Comparison of ENCODE assay signal across 22 mouse cellular contexts in the genomic region with DNA sequence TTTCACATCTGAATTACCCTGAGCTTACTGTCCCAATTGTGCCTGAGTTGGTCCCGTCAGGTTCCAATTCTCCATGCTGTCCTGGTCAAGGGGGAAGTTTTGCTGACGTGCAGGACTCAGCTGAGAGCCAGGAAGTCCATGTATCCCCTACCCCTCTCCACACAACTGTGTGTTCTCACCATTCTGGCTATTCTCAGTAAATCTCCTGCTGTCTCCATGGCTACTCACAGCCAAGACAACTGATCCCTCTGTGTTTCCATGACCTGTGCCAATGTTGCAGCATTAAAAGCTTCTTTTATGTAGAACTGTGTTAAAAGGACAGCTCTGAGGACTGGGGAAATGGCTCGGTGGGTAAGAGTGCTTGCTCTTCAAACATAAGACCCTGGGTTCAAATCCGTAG.
DNase-seq lines count a peak whose midpoint lies in the region; ATAC-seq lines count a peak whose summit lies in the region.
"Had no signal": no experiment of that assay in that cellular context is flagged by ENCODE, and none has a peak within 500 bp of the region (broad histone marks: within the 10 kb centered on the region; RNA-seq: fewer than 3 reads in every experiment).

No protein-coding gene starts in this region.

- H3K27me3 ChIP-seq in hindbrain, embryonic 16.5 days (replicated peaks; ENCODE audit: control insufficient read depth, insufficient read depth, low read length): no peaks in the 10 kb centered on the region
- no peaks in the 10 kb centered on the region for H3K27me3 ChIP-seq in hindbrain, embryonic 12.5 days
- H3K27me3 ChIP-seq in midbrain, embryonic 16.5 days (ENCODE audit: control insufficient read depth, insufficient read depth, low read depth, low read length): no peaks in the 10 kb centered on the region
- no peaks in the 10 kb centered on the region for H3K27me3 ChIP-seq in midbrain, embryonic 11.5 days (ENCODE audit: control insufficient read depth, insufficient read depth, low read length)
- H3K27me3 ChIP-seq: heart, embryonic 15.5 days; kidney, embryonic 15.5 days; neural tube, embryonic 13.5 days had no signal

- peaks cover 5% of the 10 kb centered on the region; the same call in 1 of the 2 replicates for H3K4me1 ChIP-seq in hindbrain, embryonic 16.5 days (ENCODE audit: control insufficient read depth, insufficient read depth, low read depth, low read length)
- H3K4me1 ChIP-seq in hindbrain, embryonic 12.5 days: no peaks in the 10 kb centered on the region
- peaks cover 7% of the 10 kb centered on the region for H3K4me1 ChIP-seq in midbrain, embryonic 16.5 days (ENCODE audit: control insufficient read depth, insufficient read depth, low read length)
- no peaks in the 10 kb centered on the region for H3K4me1 ChIP-seq in midbrain, embryonic 11.5 days (ENCODE audit: control insufficient read depth, insufficient read depth, low read length)
- H3K4me1 ChIP-seq: heart, embryonic 15.5 days; kidney, embryonic 15.5 days; neural tube, embryonic 13.5 days had no signal

- H3K9ac ChIP-seq in hindbrain, embryonic 16.5 days (ENCODE audit: low read depth, low read length): no peak overlapping the region
- no peak overlapping the region for H3K9ac ChIP-seq in hindbrain, embryonic 12.5 days
- no peak overlapping the region for H3K9ac ChIP-seq in midbrain, embryonic 16.5 days (ENCODE audit: low read depth, low read length)
- H3K9ac ChIP-seq in midbrain, embryonic 11.5 days (ENCODE audit: low read length): no peak overlapping the region
- H3K9ac ChIP-seq: heart, embryonic 15.5 days; kidney, embryonic 15.5 days; neural tube, embryonic 13.5 days had no signal

- ATAC-seq in hindbrain, embryonic 16.5 days: peak; percentile 90
- no peak for ATAC-seq in hindbrain, embryonic 12.5 days (ENCODE audit: low FRiP score)
- peak; percentile 71; the same call in 1 of the 2 replicates for ATAC-seq in midbrain, embryonic 16.5 days
- ATAC-seq in midbrain, embryonic 11.5 days (ENCODE audit: low FRiP score): no peak
- ATAC-seq: activated CD4-positive, CD25-positive, alpha-beta regulatory T cell, adult 4 months; intestine, postnatal 0 days; lung, postnatal 0 days had no signal

- DNase-seq in cerebellum, postnatal 10 days: peak; percentile 25 to 37
- no peak for DNase-seq in cerebellum, postnatal 4 days (ENCODE audit: low spot score in 2 of 2)
- DNase-seq in midbrain, embryonic 11.5 days (ENCODE audit: low spot score, missing footprints): no peak
- no peak for DNase-seq in ovary, postnatal 14 days (ENCODE audit: low spot score)
- DNase-seq in spleen, postnatal 14 days (ENCODE audit: low spot score in 2 of 2): no peak
- DNase-seq: adrenal gland, postnatal 10 days; cerebellum, adult 11 months; embryo, embryonic 11 days; gastrocnemius, postnatal 25 days; left cerebral cortex, postnatal 4 days; liver had no signal

- 42% methylated on average over 4 of the region's 4 CpGs for WGBS in hindbrain, embryonic 16.5 days
- WGBS in hindbrain, embryonic 12.5 days: 50% methylated on average over 4 of the region's 4 CpGs
- 29% methylated on average over 4 of the region's 4 CpGs for WGBS in midbrain, embryonic 16.5 days
- 61% methylated on average over 4 of the region's 4 CpGs for WGBS in midbrain, embryonic 11.5 days

- H3K4me3 ChIP-seq in hindbrain, embryonic 16.5 days (ENCODE audit: low read length): no peak overlapping the region
- H3K4me3 ChIP-seq in hindbrain, embryonic 12.5 days: no peak overlapping the region
- no peak overlapping the region for H3K4me3 ChIP-seq in midbrain, embryonic 16.5 days (ENCODE audit: low read depth, low read length)
- no peak overlapping the region for H3K4me3 ChIP-seq in midbrain, embryonic 11.5 days (ENCODE audit: low read depth, low read length)
- H3K4me3 ChIP-seq: heart, embryonic 15.5 days; kidney, embryonic 15.5 days; left cerebral cortex, adult 2 months; neural tube, embryonic 13.5 days had no signal

- H3K4me2 ChIP-seq in hindbrain, embryonic 16.5 days (ENCODE audit: low read length): no peak overlapping the region
- no peak overlapping the region for H3K4me2 ChIP-seq in hindbrain, embryonic 12.5 days (replicated peaks)
- H3K4me2 ChIP-seq in midbrain, embryonic 16.5 days (ENCODE audit: low read length): no peak overlapping the region
- no peak overlapping the region for H3K4me2 ChIP-seq in midbrain, embryonic 11.5 days
- H3K4me2 ChIP-seq: heart, embryonic 15.5 days; kidney, embryonic 15.5 days; neural tube, embryonic 13.5 days had no signal

- H3K27ac ChIP-seq in hindbrain, embryonic 16.5 days (ENCODE audit: low read depth, low read length): no peak overlapping the region
- no peak overlapping the region for H3K27ac ChIP-seq in hindbrain, embryonic 12.5 days
- no peak overlapping the region; the same call in 1 of the 2 replicates for H3K27ac ChIP-seq in midbrain, embryonic 16.5 days (ENCODE audit: low read length)
- no peak overlapping the region for H3K27ac ChIP-seq in midbrain, embryonic 11.5 days (ENCODE audit: low read depth, low read length)
- H3K27ac ChIP-seq: heart, embryonic 15.5 days; kidney, embryonic 15.5 days; left cerebral cortex, adult 2 months; neural tube, embryonic 13.5 days; stomach, postnatal 0 days had no signal

- H3K36me3 ChIP-seq in hindbrain, embryonic 16.5 days (ENCODE audit: control insufficient read depth, insufficient read depth, low read length): no peaks in the 10 kb centered on the region
- H3K36me3 ChIP-seq in hindbrain, embryonic 12.5 days: no peaks in the 10 kb centered on the region
- H3K36me3 ChIP-seq in midbrain, embryonic 16.5 days (ENCODE audit: control insufficient read depth, insufficient read depth, low read length): no peaks in the 10 kb centered on the region
- no peaks in the 10 kb centered on the region for H3K36me3 ChIP-seq in midbrain, embryonic 11.5 days (ENCODE audit: control insufficient read depth, insufficient read depth, low read length)
- H3K36me3 ChIP-seq: heart, embryonic 15.5 days; kidney, embryonic 15.5 days; neural tube, embryonic 13.5 days had no signal

- no peaks in the 10 kb centered on the region for H3K9me3 ChIP-seq in hindbrain, embryonic 16.5 days (ENCODE audit: control insufficient read depth, low read length)
- H3K9me3 ChIP-seq in hindbrain, embryonic 12.5 days (replicated peaks): no peaks in the 10 kb centered on the region
- no peaks in the 10 kb centered on the region for H3K9me3 ChIP-seq in midbrain, embryonic 16.5 days (replicated peaks; ENCODE audit: control insufficient read depth, low read length, poor library complexity, severe bottlenecking)
- H3K9me3 ChIP-seq in midbrain, embryonic 11.5 days (ENCODE audit: control insufficient read depth, low read length): no peaks in the 10 kb centered on the region
- H3K9me3 ChIP-seq: heart, embryonic 15.5 days; kidney, embryonic 15.5 days; neural tube, embryonic 13.5 days had no signal

Comparison
In these comparisons a context has a peak if more than half of its experiments do, and no peak if none do; other contexts are left out.
1. DNase-seq: peak in cerebellum, postnatal 10 days (2 of 2); none in cerebellum, postnatal 4 days (0 of 2), midbrain, embryonic 11.5 days (single experiment), ovary, postnatal 14 days (single experiment) and spleen, postnatal 14 days (0 of 2).
2. ATAC-seq: peak in hindbrain, embryonic 16.5 days (single experiment) and midbrain, embryonic 16.5 days (single experiment); none in hindbrain, embryonic 12.5 days (single experiment) and midbrain, embryonic 11.5 days (single experiment).